Mouse (Mus musculus): ENCODE data around the gene Ajap1. TPM values are rescaled to one million over a fixed set of nuclear protein-coding genes. Genes with fewer than 3 reads are reported as not detected.

Gene Ajap1
- polyA plus RNA-seq, 1 experiment from 2014 or later: 0.35 TPM

DNA sequence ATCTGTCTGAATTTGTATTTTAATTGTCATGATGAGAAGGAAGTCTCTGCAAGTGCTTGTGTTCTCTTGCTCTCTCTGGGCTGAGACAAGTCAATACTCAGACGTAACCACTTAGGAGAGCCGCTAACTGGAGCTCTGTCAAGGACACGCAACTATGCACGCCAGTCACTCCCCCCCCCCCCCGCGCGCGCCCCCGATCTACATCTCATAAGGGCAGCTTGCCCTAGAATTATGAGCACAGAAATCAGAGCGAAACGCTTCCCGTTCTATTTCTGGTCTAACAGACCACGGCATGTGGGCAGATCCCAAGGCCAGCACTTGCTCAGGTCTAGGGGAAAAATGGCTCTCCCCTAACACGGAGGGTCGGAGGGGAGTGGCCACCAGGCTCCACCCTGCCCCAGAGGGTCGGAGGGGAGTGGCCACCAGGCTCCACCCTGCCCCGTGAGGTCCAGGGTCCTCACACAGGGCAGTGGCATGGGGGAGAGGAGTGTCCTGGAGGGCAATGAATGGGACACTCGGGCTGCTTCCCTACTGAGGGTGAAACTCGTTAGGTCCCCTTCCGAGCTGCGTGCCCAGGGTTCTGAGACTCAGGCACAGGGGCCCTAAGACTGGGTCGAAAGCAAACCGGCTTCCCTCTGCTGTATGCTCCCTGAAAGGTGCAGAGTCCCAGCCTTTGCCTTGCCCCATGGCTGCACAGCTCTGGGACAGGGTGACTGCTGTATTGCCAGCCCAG lies 65.3 kb downstream of the Ajap1 start:
- ATAC-seq (no peak), DNase-seq (ENCODE audit: low spot score) (no peak)
- no peaks in the 10 kb centered on the region for H3K36me3 ChIP-seq (ENCODE audit: insufficient read depth, low read length)
- 3% methylated on average over 19 of the region's 23 CpGs for WGBS
- no peak overlapping the region for H3K9ac ChIP-seq (replicated peaks; ENCODE audit: low read depth)
- H3K4me3 ChIP-seq (ENCODE audit: low read depth, low read length): no peak overlapping the region
- H3K9me3 ChIP-seq (ENCODE audit: low read length): no peaks in the 10 kb centered on the region
- H3K27ac ChIP-seq (ENCODE audit: low read length): no peak overlapping the region
- no peaks in the 10 kb centered on the region for H3K27me3 ChIP-seq (replicated peaks; ENCODE audit: insufficient read depth, low read length)
- no peaks in the 10 kb centered on the region for H3K4me1 ChIP-seq (ENCODE audit: insufficient read depth, low read depth, low read length)
- H3K4me2 ChIP-seq (replicated peaks; ENCODE audit: low read depth, low read length): 0 out of 2 replicates have a peak overlapping the region, but pooled peaks have one; percentile 14
- TF ChIP-seq EP300 (IDR thresholded peaks at IDR 0.05) (no peak), CTCF (IDR thresholded peaks at IDR 0.05) (no peak)

DNA sequence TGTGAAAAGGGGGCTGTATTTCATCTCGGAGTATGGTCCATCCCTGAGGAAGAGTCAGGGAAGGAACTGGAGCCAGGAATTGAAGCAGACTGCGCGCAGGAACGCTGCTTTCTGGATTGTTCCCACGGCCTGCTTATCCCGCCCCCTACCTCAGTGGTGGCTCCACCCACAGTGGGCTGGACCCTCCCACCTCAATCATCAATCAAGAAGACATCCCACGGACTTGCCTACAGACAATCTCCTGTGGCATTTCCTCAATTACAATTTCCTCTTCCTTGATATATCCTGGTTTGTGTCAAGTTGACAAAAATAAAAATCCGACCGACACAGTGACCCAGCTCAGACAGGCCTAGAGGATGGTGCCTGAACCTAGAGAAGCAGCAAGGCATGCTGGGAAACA lies 66.5 kb downstream of the Ajap1 start:
- TF ChIP-seq CTCF (IDR thresholded peaks at IDR 0.05) (no peak), EP300 (IDR thresholded peaks at IDR 0.05) (no peak)
- WGBS: 48% methylated on average over 9 of the region's 9 CpGs
- Histone ChIP-seq H3K36me3 (ENCODE audit: insufficient read depth, low read length) (no peaks in the 10 kb centered on the region), H3K4me2 (replicated peaks; ENCODE audit: low read depth, low read length) (no peak overlapping the region), H3K9me3 (ENCODE audit: low read length) (no peaks in the 10 kb centered on the region), H3K4me3 (ENCODE audit: low read depth, low read length) (no peak overlapping the region), H3K4me1 (ENCODE audit: insufficient read depth, low read depth, low read length) (no peaks in the 10 kb centered on the region), H3K9ac (replicated peaks; ENCODE audit: low read depth) (no peak overlapping the region), H3K27me3 (replicated peaks; ENCODE audit: insufficient read depth, low read length) (no peaks in the 10 kb centered on the region), H3K27ac (ENCODE audit: low read length) (no peak overlapping the region)
- ATAC-seq (no peak), DNase-seq (ENCODE audit: low spot score) (no peak)

DNA sequence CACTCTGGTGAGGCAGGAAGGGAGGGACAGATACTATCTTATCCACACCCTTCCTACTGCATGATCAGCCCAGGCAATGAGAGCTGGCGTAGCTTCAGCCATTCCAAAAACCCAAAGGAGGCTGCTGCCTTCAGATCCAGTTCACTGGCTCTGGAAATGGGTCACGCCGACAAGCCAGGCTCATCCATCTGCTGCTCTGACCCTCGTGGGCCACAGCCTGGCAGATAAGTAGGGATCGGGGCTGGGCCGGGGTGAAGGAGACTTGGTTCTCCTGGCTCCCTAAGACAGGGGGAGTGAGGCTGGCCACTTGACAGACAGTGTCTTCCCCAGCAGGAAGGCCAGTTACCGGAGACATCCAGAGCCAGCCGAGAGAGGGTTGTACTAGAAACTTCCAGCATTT lies 84.2 kb downstream of the Ajap1 start:
- 86% methylated on average over 8 of the region's 8 CpGs for WGBS
- no peak for ATAC-seq
- no peaks in the 10 kb centered on the region for H3K9me3 ChIP-seq (ENCODE audit: low read length)
- H3K27ac ChIP-seq (ENCODE audit: low read length): no peak overlapping the region
- no peaks in the 10 kb centered on the region for H3K27me3 ChIP-seq (replicated peaks; ENCODE audit: insufficient read depth, low read length)
- DNase-seq (ENCODE audit: low spot score): no peak
- H3K9ac ChIP-seq (replicated peaks; ENCODE audit: low read depth): no peak overlapping the region
- no peaks in the 10 kb centered on the region for H3K4me1 ChIP-seq (ENCODE audit: insufficient read depth, low read depth, low read length)
- no peak overlapping the region for H3K4me2 ChIP-seq (replicated peaks; ENCODE audit: low read depth, low read length)
- H3K4me3 ChIP-seq (ENCODE audit: low read depth, low read length): no peak overlapping the region
- no peaks in the 10 kb centered on the region for H3K36me3 ChIP-seq (ENCODE audit: insufficient read depth, low read length)
- TF ChIP-seq CTCF (IDR thresholded peaks at IDR 0.05): no peak
- no peak for TF ChIP-seq EP300 (IDR thresholded peaks at IDR 0.05)

DNA sequence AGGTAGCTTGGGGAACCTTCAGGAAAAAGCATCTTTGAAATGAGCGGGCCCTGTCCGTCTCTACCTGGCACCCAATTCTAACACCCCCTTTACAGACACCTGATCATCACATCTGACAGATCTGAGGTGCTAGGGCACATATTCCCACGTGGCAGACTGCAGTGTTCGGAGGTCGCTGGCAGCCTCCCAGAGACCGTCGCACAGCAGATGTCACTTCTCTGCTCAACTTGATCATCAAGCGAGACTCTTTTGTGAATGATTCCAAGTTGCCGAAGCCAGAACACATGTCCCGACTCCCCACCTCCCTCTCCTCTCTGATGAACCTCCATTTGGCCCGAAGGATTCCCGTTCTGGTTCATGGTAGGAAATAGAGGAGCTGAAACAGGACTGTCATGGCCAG lies 95.1 kb downstream of the Ajap1 start:
- Histone ChIP-seq H3K27ac (ENCODE audit: low read length) (no peak overlapping the region), H3K9me3 (ENCODE audit: low read length) (0 out of 2 replicates have a peak, but pooled peaks cover 3% of the 10 kb centered on the region), H3K27me3 (replicated peaks; ENCODE audit: insufficient read depth, low read length) (no peaks in the 10 kb centered on the region), H3K9ac (replicated peaks; ENCODE audit: low read depth) (no peak overlapping the region), H3K36me3 (ENCODE audit: insufficient read depth, low read length) (no peaks in the 10 kb centered on the region), H3K4me2 (replicated peaks; ENCODE audit: low read depth, low read length) (no peak overlapping the region), H3K4me1 (ENCODE audit: insufficient read depth, low read depth, low read length) (no peaks in the 10 kb centered on the region), H3K4me3 (ENCODE audit: low read depth, low read length) (no peak overlapping the region)
- TF ChIP-seq CTCF (IDR thresholded peaks at IDR 0.05): no peak
- no peak for TF ChIP-seq EP300 (IDR thresholded peaks at IDR 0.05)
- ATAC-seq: no peak
- WGBS: 87% methylated on average over 12 of the region's 12 CpGs
- DNase-seq (ENCODE audit: low spot score): no peak

DNA sequence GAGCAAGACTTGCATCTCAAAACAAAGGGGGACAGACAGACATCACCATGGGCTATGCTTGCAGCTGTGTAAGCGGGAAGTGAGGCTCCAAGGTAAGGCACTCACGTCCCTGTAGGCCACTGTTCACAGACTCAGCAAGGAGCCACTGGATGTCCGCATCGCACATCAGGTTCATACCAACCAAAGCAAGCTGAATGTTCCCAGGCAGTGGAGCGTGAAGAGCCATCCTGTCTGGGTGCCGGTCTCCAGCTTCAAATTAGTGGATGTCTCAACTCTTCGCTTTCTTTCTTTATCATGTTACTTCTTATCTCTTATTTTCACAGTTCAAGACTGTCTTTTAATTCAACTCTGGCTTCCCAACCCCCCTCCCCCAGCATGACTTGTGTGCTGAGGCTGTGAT lies 101.2 kb downstream of the Ajap1 start:
- Histone ChIP-seq H3K4me2 (replicated peaks; ENCODE audit: low read depth, low read length) (no peak overlapping the region), H3K36me3 (ENCODE audit: insufficient read depth, low read length) (no peaks in the 10 kb centered on the region), H3K27me3 (replicated peaks; ENCODE audit: insufficient read depth, low read length) (no peaks in the 10 kb centered on the region), H3K4me3 (ENCODE audit: low read depth, low read length) (no peak overlapping the region), H3K9ac (replicated peaks; ENCODE audit: low read depth) (no peak overlapping the region), H3K27ac (ENCODE audit: low read length) (no peak overlapping the region), H3K4me1 (ENCODE audit: insufficient read depth, low read depth, low read length) (no peaks in the 10 kb centered on the region), H3K9me3 (ENCODE audit: low read length) (no peaks in the 10 kb centered on the region)
- no peak for ATAC-seq
- TF ChIP-seq CTCF (IDR thresholded peaks at IDR 0.05) (no peak), EP300 (IDR thresholded peaks at IDR 0.05) (no peak)
- 39% methylated on average over 7 of the region's 7 CpGs for WGBS
- DNase-seq (ENCODE audit: low spot score): no peak

DNA sequence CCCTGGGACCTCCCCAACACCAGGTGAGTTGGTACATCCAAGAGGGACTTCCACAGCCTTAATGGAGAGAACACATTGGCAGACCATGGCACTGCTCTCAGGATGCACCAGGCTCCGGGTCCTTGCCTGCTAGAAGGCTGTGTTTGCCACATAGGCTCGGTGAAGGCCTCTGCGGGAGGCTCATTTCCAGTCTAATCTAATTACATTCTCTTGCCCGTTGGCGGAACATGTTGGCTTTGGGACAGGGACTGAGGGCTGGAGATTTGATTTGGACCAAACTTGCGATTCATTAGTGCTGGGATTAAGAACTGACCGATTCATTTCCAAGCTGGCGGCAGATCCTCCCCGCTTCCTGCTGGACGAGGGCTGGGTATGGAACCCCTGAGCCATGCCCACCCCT lies 101.7 kb downstream of the Ajap1 start:
- DNase-seq (ENCODE audit: low spot score): no peak
- H3K9ac ChIP-seq (replicated peaks; ENCODE audit: low read depth): no peak overlapping the region
- H3K4me2 ChIP-seq (replicated peaks; ENCODE audit: low read depth, low read length): no peak overlapping the region
- no peak overlapping the region for H3K27ac ChIP-seq (ENCODE audit: low read length)
- ATAC-seq: no peak
- H3K27me3 ChIP-seq (replicated peaks; ENCODE audit: insufficient read depth, low read length): no peaks in the 10 kb centered on the region
- no peak overlapping the region for H3K4me3 ChIP-seq (ENCODE audit: low read depth, low read length)
- no peaks in the 10 kb centered on the region for H3K9me3 ChIP-seq (ENCODE audit: low read length)
- H3K4me1 ChIP-seq (ENCODE audit: insufficient read depth, low read depth, low read length): no peaks in the 10 kb centered on the region
- no peaks in the 10 kb centered on the region for H3K36me3 ChIP-seq (ENCODE audit: insufficient read depth, low read length)
- WGBS: 81% methylated on average over 10 of the region's 10 CpGs
- TF ChIP-seq EP300 (IDR thresholded peaks at IDR 0.05): no peak
- TF ChIP-seq CTCF (IDR thresholded peaks at IDR 0.05): no peak

All from lung, postnatal 0 days (tissue).